Mouse (Mus musculus): ENCODE data around the gene Chd2. TPM values are rescaled to one million over a fixed set of nuclear protein-coding genes. Genes with fewer than 3 reads are reported as not detected.
A peak's percentile ranks its signal among the peaks of the same experiment; 100 is the strongest.
"Not testable (repeated sequence)": the region's sequence is repeated elsewhere in the genome, so short reads cannot be mapped to it uniquely, and the experiment has no call there.

Gene Chd2
- polyA plus RNA-seq, 1 experiment from 2014 or later: 26.2 TPM

- Histone ChIP-seq H3K27ac (0 out of 2 replicates have a peak overlapping the region, but pooled peaks have one; percentile 28), H3K4me1 (peaks cover 57% of the 10 kb centered on the region), H3K9me3 (replicated peaks) (no peaks in the 10 kb centered on the region), H3K9ac (no peak overlapping the region), H3K27me3 (replicated peaks) (no peaks in the 10 kb centered on the region), H3K4me2 (no peak overlapping the region), H3K4me3 (no peak overlapping the region), H3K36me3 (peaks cover 49% of the 10 kb centered on the region)
- WGBS (ENCODE audit: insufficient replicate concordance): 74% methylated on average over 4 of the region's 4 CpGs
- ATAC-seq: no peak
Observed at GRCm38 (mm10) chr7:73535861-73536200, 5.8 kb downstream of the Chd2 start.

DNA sequence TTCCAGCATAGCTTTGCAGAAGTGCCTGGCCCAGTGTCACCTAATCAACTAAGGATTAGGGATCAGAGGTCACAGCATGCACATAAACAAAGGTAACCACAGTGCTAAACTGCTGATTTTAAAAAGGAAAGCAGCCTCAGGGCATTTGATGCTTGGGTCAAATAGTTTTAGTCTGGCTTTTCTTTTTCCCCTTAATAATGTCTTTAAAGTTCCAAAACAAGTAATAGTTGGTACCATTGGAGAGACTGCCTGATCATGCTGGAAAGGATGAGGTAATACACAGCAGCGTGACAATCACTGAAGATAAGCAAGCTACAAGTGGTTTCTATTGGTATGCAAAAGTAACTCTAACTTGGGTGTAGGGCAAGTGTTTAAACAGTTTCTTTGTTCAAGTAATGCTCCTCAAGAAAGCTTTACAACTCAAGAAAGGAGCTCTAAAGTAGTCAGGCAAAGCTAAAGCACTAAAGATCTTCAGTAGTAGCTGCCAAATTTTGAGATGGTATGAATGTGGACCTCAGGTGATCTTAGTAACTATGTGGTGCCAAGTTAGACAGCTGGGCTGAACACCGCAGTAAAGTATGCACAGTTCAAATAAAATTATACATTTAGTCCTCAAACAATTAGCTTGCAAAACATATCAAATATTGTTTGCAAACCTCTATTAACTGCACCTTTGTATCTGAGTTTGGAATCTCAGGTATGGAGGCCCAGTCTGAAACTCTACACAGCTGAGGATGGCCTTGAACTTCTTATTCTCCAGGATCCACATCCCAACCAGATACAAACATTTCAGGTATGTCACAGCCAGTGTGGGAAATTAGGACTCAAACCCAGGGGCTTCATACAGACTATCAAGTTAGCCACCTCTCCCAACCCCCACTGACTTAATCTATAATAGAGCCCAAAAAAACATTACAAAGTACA, 6.4 kb downstream of the Chd2 start:
- Histone ChIP-seq H3K4me1 (peaks cover 62% of the 10 kb centered on the region), H3K9me3 (replicated peaks) (no peaks in the 10 kb centered on the region), H3K9ac (no peak overlapping the region), H3K36me3 (peaks cover 53% of the 10 kb centered on the region), H3K27me3 (replicated peaks) (no peaks in the 10 kb centered on the region), H3K27ac (peak overlapping the region; percentile 55), H3K4me2 (no peak overlapping the region), H3K4me3 (no peak overlapping the region)
- ATAC-seq: no peak
- 60% methylated on average over 2 of the region's 2 CpGs for WGBS (ENCODE audit: insufficient replicate concordance)

- Histone ChIP-seq H3K4me3 (no peak overlapping the region), H3K4me2 (no peak overlapping the region), H3K36me3 (peaks cover 67% of the 10 kb centered on the region), H3K27me3 (replicated peaks) (no peaks in the 10 kb centered on the region), H3K9ac (0 out of 2 replicates have a peak overlapping the region, but pooled peaks have one; percentile 14), H3K4me1 (peaks cover 77% of the 10 kb centered on the region), H3K9me3 (replicated peaks) (no peaks in the 10 kb centered on the region), H3K27ac (peak overlapping the region; percentile 63)
- 33% methylated on average over 2 of the region's 2 CpGs for WGBS (ENCODE audit: insufficient replicate concordance)
- no peak for ATAC-seq
Observed at GRCm38 (mm10) chr7:73533457-73533856, 8.2 kb downstream of the Chd2 start.

- no peak overlapping the region for H3K4me2 ChIP-seq
- ATAC-seq: no peak
- no peaks in the 10 kb centered on the region for H3K27me3 ChIP-seq (replicated peaks)
- H3K9ac ChIP-seq: 0 out of 2 replicates have a peak overlapping the region, but pooled peaks have one; percentile 14
- peaks cover 80% of the 10 kb centered on the region for H3K4me1 ChIP-seq
- peak overlapping the region; percentile 63 for H3K27ac ChIP-seq
- no peaks in the 10 kb centered on the region for H3K9me3 ChIP-seq (replicated peaks)
- peaks cover 71% of the 10 kb centered on the region for H3K36me3 ChIP-seq
- 70% methylated on average over 3 of the region's 3 CpGs for WGBS (ENCODE audit: insufficient replicate concordance)
- no peak overlapping the region for H3K4me3 ChIP-seq
Observed at GRCm38 (mm10) chr7:73532916-73533315, 8.7 kb downstream of the Chd2 start.

- no peaks in the 10 kb centered on the region for H3K9me3 ChIP-seq (replicated peaks)
- no peak overlapping the region for H3K9ac ChIP-seq
- no peak overlapping the region for H3K4me3 ChIP-seq
- 69% methylated on average over 3 of the region's 3 CpGs for WGBS (ENCODE audit: insufficient replicate concordance)
- peaks cover 79% of the 10 kb centered on the region for H3K36me3 ChIP-seq
- H3K27ac ChIP-seq: peak overlapping the region; percentile 38; the same call in 1 of the 2 replicates
- peaks cover 79% of the 10 kb centered on the region for H3K4me1 ChIP-seq
- no peak overlapping the region for H3K4me2 ChIP-seq
- ATAC-seq: no peak
- no peaks in the 10 kb centered on the region for H3K27me3 ChIP-seq (replicated peaks)
Observed at GRCm38 (mm10) chr7:73532139-73532538, 9.5 kb downstream of the Chd2 start.

- Histone ChIP-seq H3K4me2 (no peak overlapping the region), H3K27ac (peak overlapping the region; percentile 39; the same call in 1 of the 2 replicates), H3K9ac (peak overlapping the region; percentile 25; the same call in 1 of the 2 replicates), H3K36me3 (peaks cover 80% of the 10 kb centered on the region), H3K4me1 (peaks cover 79% of the 10 kb centered on the region), H3K9me3 (replicated peaks) (no peaks in the 10 kb centered on the region), H3K27me3 (replicated peaks) (no peaks in the 10 kb centered on the region), H3K4me3 (no peak overlapping the region)
- 61% methylated on average over 7 of the region's 7 CpGs for WGBS (ENCODE audit: insufficient replicate concordance)
- ATAC-seq: no peak
Observed at GRCm38 (mm10) chr7:73531506-73532093, 10.0 kb downstream of the Chd2 start.

DNA sequence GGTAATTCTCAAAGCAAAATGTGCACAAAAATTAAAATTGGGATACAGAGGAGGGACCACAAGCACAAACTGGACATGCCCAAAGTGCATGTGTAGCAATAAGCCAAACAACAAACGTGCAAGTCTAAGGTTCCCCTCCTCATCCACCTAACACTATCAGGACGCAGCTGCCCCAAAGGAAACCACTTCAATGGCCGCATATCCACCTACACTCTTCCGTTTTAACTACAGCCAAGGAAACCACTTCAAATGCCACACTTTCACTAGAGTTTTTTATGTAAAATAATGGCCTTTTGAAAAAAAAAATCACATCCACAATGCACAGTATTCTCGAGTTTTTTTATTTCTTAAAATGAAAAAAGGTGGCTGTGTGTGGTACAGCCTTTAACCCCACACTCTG, 10.8 kb downstream of the Chd2 start:
- no peaks in the 10 kb centered on the region for H3K27me3 ChIP-seq (replicated peaks)
- peaks cover 75% of the 10 kb centered on the region for H3K4me1 ChIP-seq
- ATAC-seq: no peak
- H3K36me3 ChIP-seq: peaks cover 78% of the 10 kb centered on the region
- no peak overlapping the region for H3K4me2 ChIP-seq
- WGBS (ENCODE audit: insufficient replicate concordance): 41% methylated on average over 5 of the region's 5 CpGs
- H3K4me3 ChIP-seq: no peak overlapping the region
- H3K9ac ChIP-seq: 0 out of 2 replicates have a peak overlapping the region, but pooled peaks have one; percentile 25
- no peaks in the 10 kb centered on the region for H3K9me3 ChIP-seq (replicated peaks)
- H3K27ac ChIP-seq: 0 out of 2 replicates have a peak overlapping the region, but pooled peaks have one; percentile 39

- Histone ChIP-seq H3K36me3 (peaks cover 71% of the 10 kb centered on the region), H3K9ac (no peak overlapping the region), H3K4me3 (no peak overlapping the region), H3K27ac (no peak overlapping the region), H3K9me3 (replicated peaks) (no peaks in the 10 kb centered on the region), H3K27me3 (replicated peaks) (no peaks in the 10 kb centered on the region), H3K4me2 (no peak overlapping the region), H3K4me1 (peaks cover 68% of the 10 kb centered on the region)
- no peak for ATAC-seq
- WGBS (ENCODE audit: insufficient replicate concordance): 81% methylated on average over 5 of the region's 5 CpGs
Observed at GRCm38 (mm10) chr7:73530164-73530563, 11.5 kb downstream of the Chd2 start.

DNA sequence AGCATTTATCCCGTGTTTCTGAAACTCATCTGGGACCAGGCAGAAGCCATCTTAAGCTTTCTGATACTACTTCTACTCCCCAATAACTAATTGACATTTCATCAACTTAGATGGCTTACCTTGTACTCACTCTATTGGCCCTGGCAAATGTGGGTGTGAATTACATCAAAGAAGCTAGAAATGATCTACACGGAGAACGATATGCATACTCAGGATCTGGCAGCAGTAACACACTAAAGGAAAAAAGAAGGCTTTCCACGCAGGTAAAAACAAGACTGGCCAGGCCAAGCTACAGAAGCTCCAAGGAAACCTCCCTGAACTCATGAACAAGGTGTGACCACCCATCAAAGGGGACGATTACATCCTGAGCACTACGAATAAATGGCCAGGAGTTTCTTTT, 12.4 kb downstream of the Chd2 start:
- peaks cover 67% of the 10 kb centered on the region for H3K4me1 ChIP-seq
- WGBS (ENCODE audit: insufficient replicate concordance): 88% methylated on average over 6 of the region's 6 CpGs

GRCm38 (mm10) chr7:73528377-73528894, 13.2 kb downstream of the Chd2 start:
- Histone ChIP-seq H3K27ac (peak overlapping the region; percentile 49; the same call in 1 of the 2 replicates), H3K36me3 (peaks cover 66% of the 10 kb centered on the region), H3K4me1 (peaks cover 63% of the 10 kb centered on the region)
- not testable (repeated sequence) for H3K9ac ChIP-seq; H3K4me2 ChIP-seq; H3K27me3 ChIP-seq (replicated peaks); ATAC-seq; H3K4me3 ChIP-seq; H3K9me3 ChIP-seq (replicated peaks)
- WGBS (ENCODE audit: insufficient replicate concordance): 72% methylated on average over 7 of the region's 7 CpGs

More for the DNA sequence above, 12.4 kb downstream of the Chd2 start:
- Histone ChIP-seq H3K36me3 (peaks cover 70% of the 10 kb centered on the region), H3K4me2 (no peak overlapping the region), H3K27ac (peak overlapping the region; percentile 30; the same call in 1 of the 2 replicates), H3K4me3 (no peak overlapping the region), H3K9me3 (replicated peaks) (no peaks in the 10 kb centered on the region), H3K9ac (no peak overlapping the region), H3K27me3 (replicated peaks) (no peaks in the 10 kb centered on the region)
- no peak for ATAC-seq

DNA sequence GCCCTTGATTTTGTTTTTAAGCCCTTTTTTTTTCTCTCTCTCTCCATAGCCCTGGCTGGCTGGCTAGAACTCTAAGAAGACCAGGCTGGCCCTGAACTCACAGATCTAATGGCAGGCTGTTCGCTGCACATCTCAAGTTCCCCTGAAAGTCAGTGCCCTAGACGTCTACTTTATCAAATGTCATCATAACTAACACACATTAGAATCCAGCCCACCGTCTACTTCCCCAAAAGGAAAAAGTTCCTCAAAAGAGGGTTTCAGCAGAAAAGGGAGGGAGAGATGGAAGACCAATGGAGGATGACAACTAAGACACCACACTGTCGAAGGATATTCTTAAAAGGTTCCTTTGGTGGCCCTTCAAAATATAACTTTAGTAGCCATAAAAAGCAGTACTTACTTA, 14.4 kb downstream of the Chd2 start:
- no peak for ATAC-seq
- peaks cover 61% of the 10 kb centered on the region for H3K4me1 ChIP-seq

More for the DNA sequence above, 14.4 kb downstream of the Chd2 start:
- H3K27ac ChIP-seq: peak overlapping the region; percentile 18; the same call in 1 of the 2 replicates
- H3K9me3 ChIP-seq (replicated peaks): no peaks in the 10 kb centered on the region
- 57% methylated on average over 4 of the region's 4 CpGs for WGBS (ENCODE audit: insufficient replicate concordance)
- H3K9ac ChIP-seq: no peak overlapping the region
- peaks cover 69% of the 10 kb centered on the region for H3K36me3 ChIP-seq
- no peak overlapping the region for H3K4me2 ChIP-seq
- H3K4me3 ChIP-seq: no peak overlapping the region
- no peaks in the 10 kb centered on the region for H3K27me3 ChIP-seq (replicated peaks)
